Mouse (Mus musculus): ENCODE results near the gene Slc12a8.

The Slc12a8 gene

GRCm38 (mm10) chr16:33676347-33677312, 159.5 kb downstream of the Slc12a8 start:
- no peak for DNase-seq

DNA sequence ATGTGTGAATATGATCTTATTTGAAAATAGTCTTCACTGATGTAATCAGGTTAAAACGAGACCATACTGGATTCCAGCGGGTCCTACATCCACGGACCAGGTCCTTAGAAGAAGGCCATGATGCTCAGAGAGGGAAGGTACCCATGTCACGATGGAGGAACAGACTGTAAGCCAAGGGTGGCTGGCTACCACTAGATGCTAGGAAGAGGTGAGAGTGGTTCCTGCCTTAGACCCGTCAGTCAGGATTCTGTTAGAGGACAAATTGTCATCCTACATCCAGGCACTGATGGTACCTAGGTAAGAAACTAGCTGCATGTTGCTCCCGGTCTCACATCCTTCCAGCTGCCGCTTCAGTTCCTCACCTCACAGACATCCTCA, 160.2 kb downstream of the Slc12a8 start:
- DNase-seq, result no peak

DNA sequence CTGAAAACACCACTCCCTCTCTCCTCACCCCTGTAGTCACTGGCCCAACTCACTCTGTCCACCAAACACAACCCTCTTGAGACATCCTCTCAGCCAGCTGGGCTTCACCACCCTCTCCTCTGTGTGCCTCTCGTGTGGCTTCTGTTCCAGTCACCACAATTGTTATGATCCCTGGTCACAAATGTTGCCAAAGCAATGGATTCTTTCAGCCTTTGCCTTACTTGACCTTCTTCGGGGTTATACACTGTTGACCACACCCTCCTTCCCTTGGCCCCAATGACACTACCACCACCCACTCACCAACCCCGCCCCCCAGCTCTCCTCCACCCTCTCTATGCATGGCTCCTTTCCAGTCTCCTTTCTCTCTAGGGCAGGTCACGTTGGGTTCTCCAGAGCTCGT, 160.8 kb downstream of the Slc12a8 start:
- no peak for DNase-seq

DNA sequence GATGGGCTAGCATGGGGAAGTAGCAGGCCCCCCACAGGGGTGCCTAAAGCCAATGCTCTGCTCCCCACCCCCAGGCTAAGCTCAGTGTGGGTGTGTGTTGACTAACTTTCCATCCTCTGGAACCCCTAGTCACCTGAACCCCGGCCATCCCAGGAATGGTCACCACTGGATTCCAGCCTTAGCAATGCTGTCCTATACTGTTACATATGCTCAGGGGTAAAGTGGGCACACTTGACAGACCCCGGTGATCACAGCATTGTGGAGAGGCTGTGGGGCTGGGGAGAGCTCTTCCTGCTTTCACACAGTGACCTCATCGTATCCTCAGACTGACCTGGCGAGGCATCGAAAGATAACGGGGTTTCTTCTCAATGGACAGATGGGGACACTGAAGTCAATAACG, 163.1 kb downstream of the Slc12a8 start:
- no peak for DNase-seq

DNA sequence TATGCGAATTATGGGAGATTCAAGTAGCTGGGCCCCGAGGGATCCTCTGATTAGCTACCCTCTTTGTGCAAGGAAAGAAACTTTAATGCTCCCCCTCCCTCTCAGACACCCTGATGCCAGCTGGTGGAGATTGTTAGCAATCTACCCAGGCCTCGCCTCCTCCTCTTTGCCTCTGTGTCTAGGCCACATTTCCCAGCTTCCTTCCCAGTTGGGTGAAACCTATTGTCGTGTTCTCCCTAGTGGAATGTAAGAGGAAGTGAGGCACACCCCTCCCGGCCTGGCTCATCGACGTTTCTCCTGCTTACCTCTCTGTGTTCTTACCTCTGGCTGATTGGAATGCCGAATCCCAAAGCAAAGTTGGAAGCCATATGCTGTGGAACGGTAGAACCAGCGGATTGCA, 163.7 kb downstream of the Slc12a8 start:
- DNase-seq, result no peak

GRCm38 (mm10) chr16:33681661-33682060, 164.5 kb downstream of the Slc12a8 start:
- no peak for DNase-seq

GRCm38 (mm10) chr16:33682651-33683050, 165.5 kb downstream of the Slc12a8 start:
- no peak for DNase-seq

- DNase-seq, result no peak
Measured at GRCm38 (mm10) chr16:33683206-33684161, 166.4 kb downstream of the Slc12a8 start.

DNA sequence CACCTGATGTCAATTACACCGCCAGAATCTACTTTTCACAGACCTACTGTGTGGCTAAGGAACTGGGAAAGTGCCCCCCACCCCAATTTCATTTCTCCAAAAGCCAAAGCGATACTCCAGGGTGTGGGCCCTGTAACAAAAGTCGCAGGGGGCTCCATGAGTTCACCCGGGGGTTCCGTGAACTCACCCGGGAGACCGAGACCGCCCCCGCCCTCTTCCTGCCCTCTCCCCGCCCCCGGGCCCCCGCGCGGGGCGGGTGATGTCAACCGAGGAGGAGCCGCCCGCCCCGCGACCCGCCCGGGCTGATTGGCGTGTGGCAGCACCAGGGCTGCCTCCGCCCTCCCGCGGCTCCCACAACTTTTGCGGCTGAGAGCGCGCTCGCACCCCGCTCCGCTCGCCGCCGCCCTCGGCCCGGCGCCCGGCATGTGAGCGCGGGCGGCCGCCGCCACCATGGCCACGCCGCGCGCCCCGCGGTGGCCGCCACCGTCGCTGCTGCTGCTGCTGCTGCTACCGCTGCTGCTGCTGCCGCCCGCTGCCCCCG, 167.1 kb downstream of the Slc12a8 start, which contains the start of gene Heg1:
Gene Heg1, plus strand, starts transcription at position 209 of the 541 bp plus-strand sequence.
- DNase-seq, result peak; percentile 55

GRCm38 (mm10) chr16:33684703-33685701, 167.9 kb downstream of the Slc12a8 start:
- no peak for DNase-seq

DNA sequence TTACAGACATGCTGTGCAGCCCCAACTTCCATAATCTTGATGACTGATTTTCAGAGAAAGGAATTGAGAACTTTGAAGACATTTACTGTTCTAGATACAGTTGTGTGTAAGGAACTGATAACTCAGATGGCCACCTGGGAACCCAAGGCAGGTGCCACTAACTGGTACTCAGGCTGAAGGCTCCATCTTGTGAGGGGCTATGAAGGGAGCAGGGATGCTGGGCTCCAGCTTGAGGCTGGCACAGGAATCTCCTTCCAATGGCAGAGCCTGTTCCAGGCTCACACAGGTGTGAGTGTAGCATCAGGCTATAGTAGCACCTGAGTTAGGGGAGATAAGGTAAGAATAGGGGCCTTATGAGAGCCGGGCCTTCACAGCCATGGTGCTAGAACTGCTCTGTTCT, 168.9 kb downstream of the Slc12a8 start:
- no peak for DNase-seq

GRCm38 (mm10) chr16:33687724-33688123, 170.6 kb downstream of the Slc12a8 start:
- DNase-seq, result no peak

DNA sequence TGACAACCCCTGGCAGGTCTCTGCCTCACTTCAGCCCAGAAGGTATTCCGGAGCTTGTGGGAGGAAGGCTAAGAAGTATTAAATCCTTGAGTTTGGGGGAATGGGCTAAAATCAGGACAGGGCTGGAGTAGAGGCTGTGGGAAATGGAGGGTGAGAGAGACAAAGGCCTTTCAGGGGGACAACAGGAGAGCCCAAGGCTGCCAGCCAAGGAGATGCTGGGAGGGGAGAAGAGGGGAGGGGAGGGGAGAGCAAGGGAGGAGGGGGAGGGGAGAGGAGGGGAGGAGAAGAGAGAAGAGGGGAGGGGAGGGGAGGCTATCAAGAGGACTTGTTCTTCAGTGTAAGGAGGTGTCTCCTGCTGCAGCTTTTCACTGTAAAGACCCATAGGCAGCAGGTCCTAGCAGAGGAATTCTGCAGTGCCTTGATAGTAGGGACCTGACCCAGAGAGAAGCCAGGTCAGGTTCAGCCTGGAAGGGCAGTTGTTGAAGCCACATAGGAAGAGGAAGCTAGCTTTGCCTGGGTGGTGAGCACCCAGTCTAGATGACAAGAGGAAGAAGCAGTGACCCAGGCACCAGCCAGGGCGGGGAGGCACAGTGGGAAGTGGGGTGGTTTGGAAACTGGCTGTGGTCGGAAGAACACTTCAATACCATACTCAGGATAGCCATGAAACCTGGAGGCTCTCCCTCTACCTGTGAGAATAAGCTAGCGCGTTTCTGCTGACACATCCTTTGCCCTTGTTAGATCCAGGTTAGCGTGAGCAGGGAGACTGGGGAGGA, 174.0 kb downstream of the Slc12a8 start:
- no peak for DNase-seq

- DNase-seq, result no peak
Measured at GRCm38 (mm10) chr16:33693553-33693952, 176.4 kb downstream of the Slc12a8 start.

- DNase-seq, result no peak
Measured at GRCm38 (mm10) chr16:33696811-33697575, 179.9 kb downstream of the Slc12a8 start.

DNA sequence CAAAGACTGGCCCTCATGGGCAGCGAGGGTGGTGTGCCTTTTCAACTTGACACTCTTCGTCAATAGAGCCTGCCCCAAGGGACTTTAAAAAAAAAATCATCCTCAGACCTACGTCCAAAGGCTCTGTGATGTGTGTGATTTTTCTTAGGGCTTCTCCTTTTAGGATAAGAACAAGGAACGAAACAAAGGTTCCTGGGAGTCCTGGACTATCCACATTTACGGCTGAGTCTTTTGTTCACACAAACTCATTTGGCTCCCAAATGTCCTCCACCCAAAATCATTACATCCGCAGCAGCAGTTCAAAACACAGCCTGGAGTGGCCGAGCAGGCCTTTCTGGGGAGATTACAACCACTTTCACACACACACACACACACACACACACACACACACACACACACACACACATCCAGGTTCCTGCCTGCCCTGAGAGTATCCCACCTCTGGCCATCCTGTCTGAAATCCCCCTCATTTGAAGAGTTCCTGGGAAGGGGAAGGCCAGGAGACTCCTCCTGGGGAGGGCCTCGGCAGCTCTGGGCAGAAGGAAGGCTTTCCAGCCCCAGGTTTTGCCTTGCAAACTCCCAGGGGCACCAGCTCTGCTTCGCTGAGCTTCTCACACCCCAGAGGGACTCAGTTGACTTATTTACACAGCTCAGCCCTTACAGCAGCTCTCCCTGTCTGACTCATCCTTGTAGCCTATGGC, 180.6 kb downstream of the Slc12a8 start:
- no peak for DNase-seq

GRCm38 (mm10) chr16:33698277-33698790, 181.2 kb downstream of the Slc12a8 start:
- DNase-seq, result no peak

- DNase-seq, result no peak
Measured at GRCm38 (mm10) chr16:33700584-33700983, 183.5 kb downstream of the Slc12a8 start.

DNA sequence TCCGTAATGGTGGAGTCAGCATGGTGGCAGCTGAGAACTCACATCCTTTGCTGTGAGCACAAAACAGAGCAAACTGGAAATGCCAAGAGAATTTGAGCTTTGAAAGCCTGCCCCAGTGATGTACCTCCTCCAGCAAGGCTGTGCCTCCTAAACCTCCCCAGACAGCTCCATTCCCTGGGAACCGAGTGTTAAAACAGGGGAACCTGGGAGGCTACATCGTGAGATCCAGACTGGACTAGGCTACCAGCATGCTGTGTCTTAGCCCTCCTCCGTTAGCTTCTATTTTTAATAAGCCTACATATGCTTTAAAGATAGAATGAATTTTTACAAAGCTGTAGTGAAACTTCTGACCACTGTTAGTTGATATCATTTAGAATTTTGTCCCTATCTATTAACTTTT, 184.7 kb downstream of the Slc12a8 start:
- DNase-seq, result no peak

All from right cerebral cortex, postnatal 25 days (tissue).